Mouse (Mus musculus) hindbrain, postnatal 0 days (tissue): ENCODE data around the gene Paox. TPM values are rescaled to one million over a fixed set of nuclear protein-coding genes. Genes with fewer than 3 reads are reported as not detected.
A peak's percentile ranks its signal among the peaks of the same experiment; 100 is the strongest.
"Not testable (repeated sequence)": the region's sequence is repeated elsewhere in the genome, so short reads cannot be mapped to it uniquely, and the experiment has no call there.

ENCODE experiments used
- ATAC-seq: fragments of 200-750 bp; cut with Nextera tagmentation; 2 replicates; pipeline ENCODE4 v1.8.0; 2017; ENCODE audit warnings: mild to moderate bottlenecking, moderate TSS enrichment, moderate library complexity
- DNase-seq: peaks from one replicate; pipeline ENCODE4 v3.0.0-alpha.2; 2015; ENCODE audit warnings: low spot score
- H3K27ac ChIP-seq: fragments of 300-500 bp; sonication (generic); 2 replicates; pipeline ENCODE4 v1.5.1; 2014; ENCODE audit warnings: mild to moderate bottlenecking
- H3K27me3 ChIP-seq: fragments of 300-500 bp; sonication (generic); 2 replicates; pipeline ENCODE4 v1.6.1; 2014; ENCODE audit warnings: low read length, mixed read lengths; ENCODE audit not compliant: insufficient read depth
- H3K36me3 ChIP-seq: fragments of 300-500 bp; sonication (generic); 2 replicates; pipeline ENCODE4 v1.6.1; 2014; ENCODE audit warnings: low read length, mixed read lengths; ENCODE audit not compliant: insufficient read depth
- H3K4me1 ChIP-seq: fragments of 300-500 bp; sonication (generic); 2 replicates; pipeline ENCODE4 v1.6.1; 2014; ENCODE audit warnings: antibody characterized with exemption, low read length, mixed read lengths; ENCODE audit not compliant: insufficient read depth
- H3K4me2 ChIP-seq: fragments of 300-500 bp; sonication (generic); 2 replicates; pipeline ENCODE4 v1.6.1; 2014; ENCODE audit warnings: low read depth, mild to moderate bottlenecking, low read length, moderate library complexity, mixed read lengths
- H3K4me3 ChIP-seq: fragments of 300-500 bp; sonication (generic); 2 replicates; pipeline ENCODE4 v1.5.1; 2014; ENCODE audit warnings: low read length
- H3K9ac ChIP-seq: fragments of 300-500 bp; sonication (generic); replicated peaks from 2 replicates; pipeline ENCODE4 v1.6.1; 2014; ENCODE audit warnings: mild to moderate bottlenecking, low read length, moderate library complexity, mixed read lengths
- H3K9me3 ChIP-seq: fragments of 300-500 bp; sonication (generic); 2 replicates; pipeline ENCODE4 v1.6.1; 2016; ENCODE audit warnings: low read length, mixed read lengths
- CTCF ChIP-seq: IDR thresholded peaks from 2 replicates; pipeline ENCODE4 v1.5.1; 2016; ENCODE audit warnings: antibody characterized with exemption, control low read depth, low read depth
- WGBS: fragments of 180-500 bp; shearing (Covaris S2); extraction: QIAGEN DNeasy Blood & Tissue Kit; methylation state at CpG from one replicate; pipeline ENCODE4 v1.1.7; 2014; 5-methylcytosine and 5-hydroxymethylcytosine counted together
- polyA plus RNA-seq: library from polyadenylated mRNA; unstranded; fragments of >200 nt; fragmentation: Nextera tagmentation; extraction: Ambion mirVana; gene quantifications from 2 replicates; pipeline ENCODE4 v1.2.1, GENCODE M21; 2015
- total RNA-seq: library from RNA; depleted of rRNA; stranded (reverse); fragments of >200 nt; gene quantifications from 2 replicates; pipeline ENCODE4 v1.2.3, GENCODE M21; 2014

Paox gene
- total and polyA plus RNA-seq, 2 experiments from 2014 or later, result 8.9 to 15.2 TPM

DNA sequence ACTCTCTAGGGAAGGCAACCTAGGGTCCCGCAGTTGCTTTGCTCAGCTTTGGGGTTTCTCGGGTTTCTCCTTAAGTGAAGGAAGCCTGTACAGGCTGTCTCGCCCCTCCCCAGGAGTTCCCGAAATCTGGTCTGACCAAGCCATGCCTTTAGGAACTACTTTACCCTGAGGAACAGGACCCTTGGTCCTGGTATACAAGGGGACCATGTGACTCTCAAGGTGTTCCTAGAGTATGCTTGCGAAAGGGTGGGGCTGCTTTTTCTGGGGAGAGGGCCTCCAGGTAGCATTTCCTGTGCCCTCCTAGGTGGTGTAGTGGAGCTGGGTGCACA lies 10.4 kb downstream of the Paox start:
- H3K4me1 ChIP-seq, result no peaks in the 10 kb centered on the region
- no peaks in the 10 kb centered on the region for H3K36me3 ChIP-seq
- peak overlapping the region; percentile 70 for H3K4me3 ChIP-seq
- no peak; the same call in 1 of the 2 replicates for ATAC-seq
- H3K4me2 ChIP-seq, result peak overlapping the region; percentile 60
- H3K9me3 ChIP-seq, result no peaks in the 10 kb centered on the region
- no peak for TF ChIP-seq CTCF
- no peaks in the 10 kb centered on the region for H3K27me3 ChIP-seq
- no peak for DNase-seq
- H3K9ac ChIP-seq, result peak overlapping the region; percentile 73
- no peak overlapping the region for H3K27ac ChIP-seq
- 11% methylated on average over 5 of the region's 5 CpGs for WGBS

GRCm38 (mm10) chr7:140126934-140127333 lies 11.3 kb downstream of the Paox start:
- no peak for ATAC-seq
- 86% methylated on average over 3 of the region's 3 CpGs for WGBS
- H3K36me3 ChIP-seq, result no peaks in the 10 kb centered on the region
- DNase-seq, result no peak
- no peaks in the 10 kb centered on the region for H3K9me3 ChIP-seq
- TF ChIP-seq CTCF, result no peak
- H3K4me2 ChIP-seq, result no peak overlapping the region
- H3K27me3 ChIP-seq, result no peaks in the 10 kb centered on the region
- no peak overlapping the region for H3K9ac ChIP-seq
- no peak overlapping the region for H3K27ac ChIP-seq
- no peaks in the 10 kb centered on the region for H3K4me1 ChIP-seq
- H3K4me3 ChIP-seq, result no peak overlapping the region

GRCm38 (mm10) chr7:140127911-140128310 lies 12.3 kb downstream of the Paox start:
- no peak overlapping the region for H3K4me3 ChIP-seq
- no peak overlapping the region for H3K4me2 ChIP-seq
- H3K9ac ChIP-seq, result no peak overlapping the region
- ATAC-seq (no peak), DNase-seq (no peak)
- no peaks in the 10 kb centered on the region for H3K27me3 ChIP-seq
- no peaks in the 10 kb centered on the region for H3K36me3 ChIP-seq
- H3K4me1 ChIP-seq, result no peaks in the 10 kb centered on the region
- H3K9me3 ChIP-seq, result no peaks in the 10 kb centered on the region
- TF ChIP-seq CTCF, result no peak
- 90% methylated on average over 2 of the region's 2 CpGs for WGBS
- no peak overlapping the region for H3K27ac ChIP-seq

DNA sequence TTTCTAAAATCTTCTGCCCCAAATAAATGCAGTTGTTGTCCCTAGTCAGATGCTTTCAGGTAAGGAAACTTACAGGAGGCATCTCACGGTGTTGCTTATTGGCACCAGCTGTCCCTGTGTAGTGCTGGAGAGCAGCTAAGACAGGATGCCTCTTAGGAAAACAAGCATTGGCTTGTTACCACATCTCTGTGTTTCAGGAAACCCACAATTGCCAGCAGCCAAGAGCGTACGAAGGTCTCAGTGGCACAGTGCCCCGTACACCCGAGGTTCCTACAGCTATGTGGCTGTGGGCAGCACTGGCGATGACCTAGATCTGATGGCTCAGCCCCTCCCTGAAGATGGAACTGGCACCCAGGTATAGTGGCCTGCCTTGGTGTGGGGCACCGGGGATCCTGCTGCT lies 16.6 kb downstream of the Paox start:
- not testable (repeated sequence) for H3K4me3 ChIP-seq, H3K9ac ChIP-seq, H3K4me1 ChIP-seq, H3K4me2 ChIP-seq, H3K27me3 ChIP-seq, H3K9me3 ChIP-seq, DNase-seq, H3K36me3 ChIP-seq, ATAC-seq, H3K27ac ChIP-seq
- 95% methylated on average over 6 of the region's 7 CpGs for WGBS

DNA sequence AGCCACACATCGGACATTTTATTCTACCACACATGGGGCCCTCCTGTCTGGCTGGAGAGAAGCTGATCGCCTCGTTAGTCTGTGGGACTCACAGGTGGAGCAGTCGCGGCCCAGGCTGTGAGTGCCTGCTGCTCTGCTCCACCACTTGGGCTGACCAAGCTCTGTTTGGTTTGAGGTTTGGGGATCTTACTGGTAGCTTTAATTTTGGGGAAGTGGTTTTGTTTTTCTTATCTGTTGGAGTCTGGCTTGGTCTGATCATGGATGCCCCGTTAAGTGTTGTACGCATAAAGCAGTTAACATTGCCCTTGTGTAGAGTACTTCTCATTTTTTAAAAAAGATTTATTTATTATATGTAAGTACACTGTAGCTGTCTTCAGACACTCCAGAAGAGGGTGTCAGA lies 18.4 kb downstream of the Paox start:
- not testable (repeated sequence) for ATAC-seq, DNase-seq, H3K27ac ChIP-seq, H3K4me3 ChIP-seq, H3K4me1 ChIP-seq, H3K36me3 ChIP-seq, H3K9me3 ChIP-seq, H3K4me2 ChIP-seq, H3K27me3 ChIP-seq, H3K9ac ChIP-seq
- WGBS, result 95% methylated on average over 5 of the region's 7 CpGs

DNA sequence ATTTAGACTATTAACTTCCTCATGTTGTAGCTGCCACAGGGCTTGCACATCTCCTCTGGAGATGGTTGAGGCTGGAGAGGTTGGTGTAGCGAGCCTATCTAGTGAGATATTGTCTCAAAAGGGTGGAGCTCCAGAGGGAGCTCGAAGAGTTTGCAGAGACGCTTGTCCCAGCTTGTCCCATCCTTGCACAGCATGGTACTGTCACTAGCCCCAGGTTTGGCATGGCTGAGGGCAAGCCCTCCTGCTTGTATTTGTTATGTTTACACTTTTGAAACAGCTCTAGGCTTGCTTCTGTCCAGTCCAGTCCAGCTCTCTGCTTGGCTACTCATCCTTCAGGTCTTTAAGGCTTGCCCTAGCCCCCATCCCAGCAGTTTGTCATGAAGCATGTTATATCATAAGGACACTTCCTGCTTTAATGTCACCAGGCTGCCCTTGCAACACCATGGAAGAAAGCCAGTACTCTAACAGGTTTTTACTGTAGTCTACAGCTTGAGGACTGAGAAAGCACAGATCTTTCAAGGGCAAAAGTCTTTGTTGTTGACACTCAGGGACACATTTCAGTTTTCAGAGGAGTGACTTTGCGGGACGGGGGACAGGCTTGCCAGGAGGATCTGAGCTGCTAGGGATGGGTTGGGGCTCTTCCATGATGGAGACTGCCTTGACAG lies 19.6 kb downstream of the Paox start:
- TF ChIP-seq CTCF, result no peak
- Histone ChIP-seq H3K4me3 (no peak overlapping the region), H3K27me3 (no peaks in the 10 kb centered on the region), H3K4me1 (peaks cover 3% of the 10 kb centered on the region; the same call in 1 of the 2 replicates), H3K9ac (no peak overlapping the region), H3K9me3 (no peaks in the 10 kb centered on the region), H3K27ac (no peak overlapping the region), H3K36me3 (no peaks in the 10 kb centered on the region), H3K4me2 (no peak overlapping the region)
- ATAC-seq, result no peak
- DNase-seq, result no peak
- WGBS, result 87% methylated on average over 5 of the region's 5 CpGs

DNA sequence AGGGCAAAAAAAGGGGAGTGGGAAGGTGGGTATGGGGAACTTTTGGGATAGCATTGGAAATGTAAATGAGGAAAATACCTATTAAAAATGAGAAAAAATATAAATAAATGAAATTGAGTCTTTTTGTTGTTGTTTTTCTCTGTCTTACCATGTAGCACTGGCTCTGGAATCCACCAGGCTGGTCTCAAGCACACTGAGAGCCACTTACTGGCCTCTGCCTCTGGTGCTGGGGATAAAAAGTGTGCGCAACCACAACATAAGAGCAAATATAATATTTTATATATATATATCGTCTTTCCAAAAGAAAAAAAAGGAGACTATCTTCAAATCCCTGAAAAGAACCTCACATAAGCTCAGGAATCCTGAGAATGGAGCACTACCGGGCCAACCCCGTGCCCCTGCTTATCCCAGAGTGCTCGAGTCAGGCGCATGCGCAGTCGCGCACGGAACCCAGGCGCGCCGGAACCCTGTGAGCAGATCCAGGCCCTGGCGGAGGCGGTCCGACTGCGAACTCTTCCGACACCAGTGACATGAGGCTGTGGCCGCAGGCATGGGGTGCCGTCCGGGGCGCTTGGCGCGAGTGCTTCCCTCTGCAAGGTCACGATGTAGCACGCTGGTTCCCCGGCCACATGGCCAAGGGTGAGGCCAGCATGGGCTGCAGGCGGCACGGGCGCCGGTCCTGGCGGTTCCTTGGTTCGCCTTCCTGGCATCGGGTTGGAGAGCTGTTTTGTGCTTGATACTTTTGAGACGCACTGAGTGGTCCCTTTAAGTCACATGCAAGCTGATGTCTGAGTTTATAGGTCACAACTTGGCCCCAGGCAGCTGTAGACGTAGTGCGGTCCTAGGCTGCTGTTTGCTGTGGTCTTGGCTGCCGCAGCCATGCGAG lies 21.8 kb downstream of the Paox start, which contains the start of gene Mtg1:
Mtg1 (plus strand) TSS at position 430 of the 886 bp plus-strand sequence.
- peak; percentile 4; the same call in 1 of the 2 replicates for TF ChIP-seq CTCF
- peak; percentile 98 for ATAC-seq
- WGBS, result 2% methylated on average over 39 of the region's 39 CpGs

More for the DNA sequence above, 21.8 kb downstream of the Paox start, which contains the start of gene Mtg1:
- peak within 1 kb of the TSS; percentile 90 for H3K27ac ChIP-seq
- H3K36me3 ChIP-seq, result no peaks in the 10 kb centered on the region
- H3K9ac ChIP-seq, result peak within 1 kb of the TSS; percentile 76
- peak within 1 kb of the TSS; percentile 92 for H3K4me2 ChIP-seq
- peak; percentile 98 for DNase-seq
- H3K4me3 ChIP-seq, result peak within 1 kb of the TSS; percentile 61
- H3K27me3 ChIP-seq, result no peaks in the 10 kb centered on the region
- no peaks in the 10 kb centered on the region for H3K9me3 ChIP-seq
- H3K4me1 ChIP-seq, result peaks cover 3% of the 10 kb centered on the region; the same call in 1 of the 2 replicates
